Mouse (Mus musculus) E14TG2a.4 (cell line): ENCODE results near the gene Foxj3.
A peak's percentile ranks its signal among the peaks of the same experiment; 100 is the strongest.

Experiments
- CTCF ChIP-seq: conservative IDR thresholded peaks from 2 replicates; pipeline ENCODE4 v1.5.1; 2014; ENCODE audit warnings: low read length
- POU5F1 ChIP-seq: IDR thresholded peaks from 2 replicates; pipeline ENCODE4 v1.6.1; 2014; ENCODE audit warnings: low read length, borderline replicate concordance

DNA sequence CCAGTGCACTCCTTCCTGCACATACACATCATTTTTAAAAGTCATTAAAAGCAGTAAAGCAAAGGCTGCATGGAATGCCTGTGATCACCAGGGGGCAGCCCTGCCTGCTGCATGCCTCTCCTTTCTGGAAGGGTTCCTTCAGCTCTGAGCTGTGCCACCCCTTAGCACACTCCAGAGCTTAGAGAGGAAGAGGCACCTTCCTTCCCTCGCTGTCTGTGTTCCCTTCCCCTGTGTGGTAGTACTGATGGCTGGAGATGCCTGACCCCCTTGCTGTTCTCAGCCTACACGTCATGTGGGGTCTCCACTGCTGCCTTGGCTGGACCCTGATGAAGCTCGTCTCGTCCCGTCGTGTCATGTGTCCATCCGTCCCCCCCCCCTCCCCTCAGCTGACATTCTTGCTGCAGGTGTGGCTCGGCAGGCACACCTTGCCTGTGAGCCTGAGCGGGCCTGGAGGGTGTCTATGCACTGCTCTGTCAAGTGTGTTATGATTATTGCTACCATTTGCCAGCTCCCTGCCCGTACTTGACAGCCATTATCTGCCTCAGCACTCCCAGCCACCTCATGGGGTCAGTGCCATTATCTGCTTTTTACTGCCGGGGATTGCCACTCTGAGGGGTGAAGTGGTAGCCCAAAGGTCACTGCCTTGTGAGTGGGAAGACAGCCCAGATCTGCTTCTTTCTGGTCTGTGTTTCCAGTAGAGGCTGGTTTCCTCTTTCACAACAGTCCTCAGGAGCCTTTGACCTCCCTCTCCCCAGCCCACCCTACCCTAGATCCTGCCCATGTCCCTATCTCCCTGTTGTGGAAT lies 94.5 kb downstream of the Foxj3 start:
- peak; percentile 35 for TF ChIP-seq CTCF
- TF ChIP-seq POU5F1 = no peak
